In genomic region chr15:94539296-94539695, GRCm38 (mm10) we compare ENCODE assay signal across 30 mouse cellular contexts.
"Had no signal": no experiment of that assay in that cellular context is flagged by ENCODE, and none has a peak within 500 bp of the region (broad histone marks: within the 10 kb centered on the region; RNA-seq: fewer than 3 reads in every experiment).

No protein-coding gene starts in this region.

- H3K4me2 ChIP-seq: limb, embryonic 12.5 days; limb, embryonic 13.5 days; limb, embryonic 15.5 days; liver, embryonic 11.5 days; liver, embryonic 12.5 days; liver, embryonic 13.5 days; liver, embryonic 15.5 days; lung, embryonic 14.5 days; lung, embryonic 15.5 days; midbrain, embryonic 11.5 days; midbrain, embryonic 12.5 days; midbrain, embryonic 13.5 days; midbrain, embryonic 15.5 days; neural tube, embryonic 12.5 days had no signal

- H3K27me3 ChIP-seq: limb, embryonic 12.5 days; limb, embryonic 13.5 days; limb, embryonic 15.5 days; liver, embryonic 12.5 days; liver, embryonic 13.5 days; liver, embryonic 15.5 days; lung, embryonic 15.5 days; megakaryocyte, embryonic 14.5 days; midbrain, embryonic 12.5 days; midbrain, embryonic 13.5 days; midbrain, embryonic 15.5 days; neural tube, embryonic 12.5 days had no signal

- H3K4me3 ChIP-seq: limb, embryonic 10.5 days; limb, embryonic 12.5 days; limb, embryonic 13.5 days; limb, embryonic 15.5 days; liver, embryonic 12.5 days; liver, embryonic 13.5 days; liver, embryonic 15.5 days; lung, embryonic 15.5 days; megakaryocyte, embryonic 14.5 days; midbrain, embryonic 10.5 days; midbrain, embryonic 12.5 days; midbrain, embryonic 13.5 days; midbrain, embryonic 15.5 days; myocyte; neural tube, embryonic 12.5 days had no signal

- H3K27ac ChIP-seq: limb, embryonic 10.5 days; limb, embryonic 12.5 days; limb, embryonic 13.5 days; limb, embryonic 15.5 days; liver, embryonic 12.5 days; liver, embryonic 13.5 days; liver, embryonic 14.5 days; liver, embryonic 15.5 days; lung, embryonic 15.5 days; macrophage; midbrain, embryonic 10.5 days; midbrain, embryonic 12.5 days; midbrain, embryonic 13.5 days; midbrain, embryonic 15.5 days; neural tube, embryonic 12.5 days had no signal

- H3K36me3 ChIP-seq: limb, embryonic 12.5 days; limb, embryonic 13.5 days; liver, embryonic 13.5 days; liver, embryonic 15.5 days; lung, embryonic 15.5 days; midbrain, embryonic 10.5 days; midbrain, embryonic 12.5 days; midbrain, embryonic 13.5 days; midbrain, embryonic 15.5 days; neural tube, embryonic 12.5 days had no signal

- H3K9ac ChIP-seq: limb, embryonic 12.5 days; limb, embryonic 13.5 days; limb, embryonic 15.5 days; liver, embryonic 12.5 days; liver, embryonic 13.5 days; liver, embryonic 14.5 days; liver, embryonic 15.5 days; liver, postnatal 0 days; lung, embryonic 14.5 days; lung, embryonic 15.5 days; midbrain, embryonic 12.5 days; midbrain, embryonic 13.5 days; midbrain, embryonic 15.5 days; neural tube, embryonic 12.5 days had no signal

- DNase-seq: left cerebral cortex, postnatal 4 days; liver; liver, embryonic 13.5 days; liver, postnatal 0 days; lung, adult 18-20 months; lung, adult 2 months; lung, embryonic 14.5 days; lung, postnatal 10 days; lung, postnatal 14 days; lung, postnatal 36 days; lung, postnatal 4 days; midbrain, embryonic 14.5 days had no signal

- H3K9me3 ChIP-seq: limb, embryonic 10.5 days; limb, embryonic 12.5 days; limb, embryonic 13.5 days; limb, embryonic 15.5 days; liver, embryonic 12.5 days; liver, embryonic 13.5 days; liver, embryonic 15.5 days; lung, embryonic 15.5 days; midbrain, embryonic 10.5 days; midbrain, embryonic 12.5 days; midbrain, embryonic 13.5 days; midbrain, embryonic 15.5 days; neural tube, embryonic 12.5 days had no signal
